Mouse (Mus musculus): ENCODE measurements around the gene Eri3. TPM values are rescaled to one million over a fixed set of nuclear protein-coding genes. Genes with fewer than 3 reads are reported as not detected.

Gene Eri3
- total RNA-seq, 1 experiment: 36.0 TPM

- no peak overlapping the region for H3K4me3 ChIP-seq (ENCODE audit: insufficient read depth in 1 of 2, low read depth in 1 of 2, low read length in 2 of 2, poor library complexity in 1 of 2, severe bottlenecking in 1 of 2)
- in situ Hi-C loops (cut with MboI; ENCODE audit: low sequenced_read_pairs in 2 of 2, unreplicated experiment in 2 of 2): no loop called here
- H3K9ac ChIP-seq (ENCODE audit: insufficient read depth, low read depth, low read length, poor library complexity, severe bottlenecking): no peak overlapping the region
- H3K36me3 ChIP-seq (ENCODE audit: control insufficient read depth, insufficient read depth, low read length, poor library complexity, severe bottlenecking): peaks cover 9% of the 10 kb centered on the region; the same call in 1 of the 2 replicates
- DNase-seq (ENCODE audit: low read depth, low spot score): no peak
- H3K4me1 ChIP-seq (ENCODE audit: control insufficient read depth in 2 of 2, insufficient read depth in 2 of 2, low read length in 2 of 2, poor library complexity in 1 of 2): peaks cover 0 to 2% of the 10 kb centered on the region in 2 experiments; a peak in 1 of 4 replicates
- H3K9me3 ChIP-seq (ENCODE audit: control insufficient read depth, insufficient read depth, low read depth, low read length): no peaks in the 10 kb centered on the region
- H3K27ac ChIP-seq (ENCODE audit: insufficient read depth, low read depth, low read length, poor library complexity, severe bottlenecking): no peak overlapping the region
- TF ChIP-seq ZNF384 (IDR thresholded peaks at IDR 0.05; ENCODE audit: low read depth, low read length) (no peak), ZC3H11A (IDR thresholded peaks at IDR 0.05; ENCODE audit: borderline replicate concordance, low read depth, low read length) (no peak), HCFC1 (IDR thresholded peaks at IDR 0.05; ENCODE audit: borderline replicate concordance, insufficient read depth, low read length) (no peak), CHD2 (IDR thresholded peaks at IDR 0.05; ENCODE audit: low read depth, low read length) (no peak), MAFK (IDR thresholded peaks at IDR 0.05; ENCODE audit: insufficient read depth, low read depth, low read length) (no peak)
These were observed 55.7 kb downstream of the Eri3 start for GRCm38 (mm10) chr4:117605954-117606227.

GRCm38 (mm10) chr4:117606831-117607610, 56.9 kb downstream of the Eri3 start:
- no peak for TF ChIP-seq MAFK (IDR thresholded peaks at IDR 0.05; ENCODE audit: insufficient read depth, low read depth, low read length)
- TF ChIP-seq HCFC1 (IDR thresholded peaks at IDR 0.05; ENCODE audit: borderline replicate concordance, insufficient read depth, low read length): no peak
- TF ChIP-seq CHD2 (IDR thresholded peaks at IDR 0.05; ENCODE audit: low read depth, low read length): no peak
- TF ChIP-seq ZNF384 (IDR thresholded peaks at IDR 0.05; ENCODE audit: low read depth, low read length): no peak
- no peak for TF ChIP-seq ZC3H11A (IDR thresholded peaks at IDR 0.05; ENCODE audit: borderline replicate concordance, low read depth, low read length)
- H3K9me3 ChIP-seq (ENCODE audit: control insufficient read depth, insufficient read depth, low read depth, low read length): no peaks in the 10 kb centered on the region
- DNase-seq (ENCODE audit: low read depth, low spot score): no peak
- H3K9ac ChIP-seq (ENCODE audit: insufficient read depth, low read depth, low read length, poor library complexity, severe bottlenecking): no peak overlapping the region
- no peak overlapping the region for H3K27ac ChIP-seq (ENCODE audit: insufficient read depth, low read depth, low read length, poor library complexity, severe bottlenecking)
- H3K36me3 ChIP-seq (ENCODE audit: control insufficient read depth, insufficient read depth, low read length, poor library complexity, severe bottlenecking): peaks cover 13% of the 10 kb centered on the region; the same call in 1 of the 2 replicates
- H3K4me1 ChIP-seq (ENCODE audit: control insufficient read depth in 2 of 2, insufficient read depth in 2 of 2, low read length in 2 of 2, poor library complexity in 1 of 2): peaks cover 0 to 2% of the 10 kb centered on the region in 2 experiments; a peak in 1 of 4 replicates
- in situ Hi-C loops (cut with MboI; ENCODE audit: low sequenced_read_pairs in 2 of 2, unreplicated experiment in 2 of 2): no loop called here
- H3K4me3 ChIP-seq (ENCODE audit: insufficient read depth in 1 of 2, low read depth in 1 of 2, low read length in 2 of 2, poor library complexity in 1 of 2, severe bottlenecking in 1 of 2): no peak overlapping the region

GRCm38 (mm10) chr4:117608265-117608664, 58.1 kb downstream of the Eri3 start:
- peaks cover 14% of the 10 kb centered on the region; the same call in 1 of the 2 replicates for H3K36me3 ChIP-seq (ENCODE audit: control insufficient read depth, insufficient read depth, low read length, poor library complexity, severe bottlenecking)
- TF ChIP-seq MAFK (IDR thresholded peaks at IDR 0.05; ENCODE audit: insufficient read depth, low read depth, low read length): no peak
- TF ChIP-seq CHD2 (IDR thresholded peaks at IDR 0.05; ENCODE audit: low read depth, low read length): no peak
- no peak for TF ChIP-seq ZNF384 (IDR thresholded peaks at IDR 0.05; ENCODE audit: low read depth, low read length)
- no peak for TF ChIP-seq ZC3H11A (IDR thresholded peaks at IDR 0.05; ENCODE audit: borderline replicate concordance, low read depth, low read length)
- TF ChIP-seq HCFC1 (IDR thresholded peaks at IDR 0.05; ENCODE audit: borderline replicate concordance, insufficient read depth, low read length): no peak
- peaks cover 0 to 2% of the 10 kb centered on the region in 2 experiments; a peak in 1 of 4 replicates for H3K4me1 ChIP-seq (ENCODE audit: control insufficient read depth in 2 of 2, insufficient read depth in 2 of 2, low read length in 2 of 2, poor library complexity in 1 of 2)
- in situ Hi-C loops (cut with MboI; ENCODE audit: low sequenced_read_pairs in 2 of 2, unreplicated experiment in 2 of 2): no loop called here
- no peak overlapping the region for H3K4me3 ChIP-seq (ENCODE audit: insufficient read depth in 1 of 2, low read depth in 1 of 2, low read length in 2 of 2, poor library complexity in 1 of 2, severe bottlenecking in 1 of 2)
- no peaks in the 10 kb centered on the region for H3K9me3 ChIP-seq (ENCODE audit: control insufficient read depth, insufficient read depth, low read depth, low read length)
- H3K27ac ChIP-seq (ENCODE audit: insufficient read depth, low read depth, low read length, poor library complexity, severe bottlenecking): no peak overlapping the region
- H3K9ac ChIP-seq (ENCODE audit: insufficient read depth, low read depth, low read length, poor library complexity, severe bottlenecking): no peak overlapping the region
- DNase-seq (ENCODE audit: low read depth, low spot score): no peak

GRCm38 (mm10) chr4:117609371-117610039, 59.3 kb downstream of the Eri3 start:
- H3K36me3 ChIP-seq (ENCODE audit: control insufficient read depth, insufficient read depth, low read length, poor library complexity, severe bottlenecking): peaks cover 14% of the 10 kb centered on the region; the same call in 1 of the 2 replicates
- H3K4me3 ChIP-seq (ENCODE audit: insufficient read depth in 1 of 2, low read depth in 1 of 2, low read length in 2 of 2, poor library complexity in 1 of 2, severe bottlenecking in 1 of 2): no peak overlapping the region
- TF ChIP-seq ZC3H11A (IDR thresholded peaks at IDR 0.05; ENCODE audit: borderline replicate concordance, low read depth, low read length) (no peak), HCFC1 (IDR thresholded peaks at IDR 0.05; ENCODE audit: borderline replicate concordance, insufficient read depth, low read length) (no peak), ZNF384 (IDR thresholded peaks at IDR 0.05; ENCODE audit: low read depth, low read length) (no peak), CHD2 (IDR thresholded peaks at IDR 0.05; ENCODE audit: low read depth, low read length) (no peak), MAFK (IDR thresholded peaks at IDR 0.05; ENCODE audit: insufficient read depth, low read depth, low read length) (no peak)
- no peak overlapping the region for H3K9ac ChIP-seq (ENCODE audit: insufficient read depth, low read depth, low read length, poor library complexity, severe bottlenecking)
- H3K9me3 ChIP-seq (ENCODE audit: control insufficient read depth, insufficient read depth, low read depth, low read length): no peaks in the 10 kb centered on the region
- peaks cover 0 to 2% of the 10 kb centered on the region in 2 experiments; a peak in 1 of 4 replicates for H3K4me1 ChIP-seq (ENCODE audit: control insufficient read depth in 2 of 2, insufficient read depth in 2 of 2, low read length in 2 of 2, poor library complexity in 1 of 2)
- DNase-seq (ENCODE audit: low read depth, low spot score): no peak
- in situ Hi-C loops (cut with MboI; ENCODE audit: low sequenced_read_pairs in 2 of 2, unreplicated experiment in 2 of 2): no loop called here
- H3K27ac ChIP-seq (ENCODE audit: insufficient read depth, low read depth, low read length, poor library complexity, severe bottlenecking): no peak overlapping the region

Measured in ES-E14 (cell line).